Mouse (Mus musculus) limb, embryonic 11.5 days (tissue): ENCODE data around the gene Olfr1336. TPM values are rescaled to one million over a fixed set of nuclear protein-coding genes. Genes with fewer than 3 reads are reported as not detected.
A peak's percentile ranks its signal among the peaks of the same experiment; 100 is the strongest.
"Not testable (repeated sequence)": the region's sequence is repeated elsewhere in the genome, so short reads cannot be mapped to it uniquely, and the experiment has no call there.

Experiments
- ATAC-seq: fragments of 200-750 bp; cut with Nextera tagmentation; 2 replicates; pipeline ENCODE4 v1.8.0; 2017; ENCODE audit warnings: low read depth; ENCODE audit not compliant: insufficient number of reproducible peaks, low FRiP score, low TSS enrichment
- DNase-seq: peaks from one replicate; pipeline ENCODE4 v3.0.0-alpha.2; 2015; ENCODE audit warnings: low spot score
- H3K27ac ChIP-seq: fragments of 300-500 bp; sonication (generic); replicated peaks from 2 replicates; pipeline ENCODE4 v1.5.1; 2014; ENCODE audit warnings: low read depth, mild to moderate bottlenecking, low read length
- H3K27me3 ChIP-seq: fragments of 300-500 bp; sonication (generic); 2 replicates; pipeline ENCODE4 v1.6.1; 2014; ENCODE audit warnings: mild to moderate bottlenecking, low read length, mixed read lengths; ENCODE audit not compliant: control insufficient read depth, insufficient read depth
- H3K36me3 ChIP-seq: fragments of 300-500 bp; sonication (generic); 2 replicates; pipeline ENCODE4 v1.6.1; 2014; ENCODE audit warnings: mild to moderate bottlenecking, low read length, moderate library complexity, mixed read lengths; ENCODE audit not compliant: control insufficient read depth, insufficient read depth
- H3K4me1 ChIP-seq: fragments of 300-500 bp; sonication (generic); 2 replicates; pipeline ENCODE4 v1.6.1; 2014; ENCODE audit warnings: low read length, mixed read lengths; ENCODE audit not compliant: control insufficient read depth, insufficient read depth
- H3K4me2 ChIP-seq: fragments of 300-500 bp; sonication (generic); 2 replicates; pipeline ENCODE4 v1.6.1; 2014; ENCODE audit warnings: low read depth, mild to moderate bottlenecking, moderate library complexity; ENCODE audit not compliant: severe bottlenecking
- H3K4me3 ChIP-seq: fragments of 300-500 bp; sonication (generic); 2 replicates; pipeline ENCODE4 v1.5.1; 2014; ENCODE audit warnings: low read depth, low read length
- H3K9ac ChIP-seq: fragments of 300-500 bp; sonication (generic); 2 replicates; pipeline ENCODE4 v1.6.1; 2014; ENCODE audit warnings: mild to moderate bottlenecking, low read length
- H3K9me3 ChIP-seq: fragments of 300-500 bp; sonication (generic); 2 replicates; pipeline ENCODE4 v1.6.1; 2016; ENCODE audit warnings: low read length; ENCODE audit not compliant: control insufficient read depth
- WGBS: fragments of 180-500 bp; shearing (Covaris S2); extraction: QIAGEN DNeasy Blood & Tissue Kit; methylation state at CpG from one replicate; pipeline ENCODE4 v1.1.7; 2014; 5-methylcytosine and 5-hydroxymethylcytosine counted together
- polyA plus RNA-seq: library from polyadenylated mRNA; unstranded; fragments of >200 nt; fragmentation: Nextera tagmentation; extraction: Ambion mirVana; gene quantifications from 2 replicates; pipeline ENCODE4 v1.2.1, GENCODE M21; 2014

Gene Olfr1336
- polyA plus RNA-seq, 1 experiment from 2014 or later, result not detected

DNA sequence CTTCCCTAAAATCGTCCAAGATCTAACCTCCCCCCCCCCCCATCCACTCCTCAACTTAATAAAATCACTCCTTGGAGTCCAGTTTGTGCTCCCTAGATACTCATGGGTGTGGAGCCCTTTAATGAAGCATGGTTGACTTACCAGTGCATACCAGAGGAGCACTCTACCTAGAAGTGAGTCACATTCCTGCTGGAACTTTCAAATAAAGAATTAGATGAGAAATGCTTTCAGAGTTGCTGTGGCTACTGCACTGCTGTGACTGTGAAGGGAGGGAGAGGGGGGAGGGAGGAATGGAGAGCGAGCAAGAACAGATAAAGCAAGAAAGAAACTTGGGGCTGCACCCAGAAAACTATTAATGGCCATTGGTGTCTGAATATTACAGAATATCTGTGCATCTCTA is 14.8 kb upstream of the Olfr1336 start:
- Histone ChIP-seq H3K4me2 (no peak overlapping the region), H3K4me1 (no peaks in the 10 kb centered on the region), H3K27ac (no peak overlapping the region), H3K36me3 (no peaks in the 10 kb centered on the region), H3K9me3 (peaks cover 4% of the 10 kb centered on the region; the same call in 1 of the 2 replicates), H3K27me3 (no peaks in the 10 kb centered on the region), H3K9ac (no peak overlapping the region), H3K4me3 (no peak overlapping the region)
- ATAC-seq (no peak), DNase-seq (no peak)
- WGBS, result 69% methylated on average over 2 of the region's 2 CpGs

- H3K9me3 ChIP-seq, result peaks cover 2% of the 10 kb centered on the region
- H3K36me3 ChIP-seq, result no peaks in the 10 kb centered on the region
- H3K4me3 ChIP-seq, result no peak overlapping the region
- H3K27ac ChIP-seq, result no peak overlapping the region
- H3K27me3 ChIP-seq, result no peaks in the 10 kb centered on the region
- no peaks in the 10 kb centered on the region for H3K4me1 ChIP-seq
- DNase-seq (no peak), ATAC-seq (no peak)
- H3K9ac ChIP-seq, result no peak overlapping the region
- WGBS, result 88% methylated on average over 5 of the region's 5 CpGs
- no peak overlapping the region for H3K4me2 ChIP-seq
Measured at GRCm38 (mm10) chr7:6447771-6448170, 8.2 kb upstream of the Olfr1336 start.

- H3K36me3 ChIP-seq, result no peaks in the 10 kb centered on the region
Measured at GRCm38 (mm10) chr7:6456399-6456798, 431 bp downstream of the Olfr1336 start.

GRCm38 (mm10) chr7:6466951-6467350 is 11.0 kb downstream of the Olfr1336 start, which contains the start of gene Olfr1346:
Gene Olfr1346, plus strand, starts transcription at chr7:6467101.
- ATAC-seq, result no peak
- Histone ChIP-seq H3K4me1 (no peaks in the 10 kb centered on the region), H3K27ac (no peak within 1 kb of the TSS)

More at GRCm38 (mm10) chr7:6456399-6456798, 431 bp downstream of the Olfr1336 start:
- Histone ChIP-seq H3K27ac (no peak overlapping the region), H3K9me3 (no peaks in the 10 kb centered on the region; the same call in 1 of the 2 replicates), H3K4me2 (no peak overlapping the region), H3K4me1 (no peaks in the 10 kb centered on the region), H3K9ac (no peak overlapping the region), H3K4me3 (no peak overlapping the region), H3K27me3 (no peaks in the 10 kb centered on the region)
- ATAC-seq, result no peak
- 54% methylated on average over 3 of the region's 3 CpGs for whole genome bisulfite sequencing
- DNase-seq, result peak; percentile 30

GRCm38 (mm10) chr7:6477633-6478032 is 21.7 kb downstream of the Olfr1336 start:
- WGBS, result 81% methylated on average over 2 of the region's 2 CpGs
- not testable (repeated sequence) for H3K36me3 ChIP-seq, H3K27ac ChIP-seq, H3K4me1 ChIP-seq, H3K9me3 ChIP-seq, H3K9ac ChIP-seq, H3K4me2 ChIP-seq, ATAC-seq, H3K4me3 ChIP-seq, H3K27me3 ChIP-seq, DNase-seq

More at GRCm38 (mm10) chr7:6466951-6467350, 11.0 kb downstream of the Olfr1336 start, which contains the start of gene Olfr1346:
- no peaks in the 10 kb centered on the region for H3K36me3 ChIP-seq
- no peaks in the 10 kb centered on the region for H3K9me3 ChIP-seq
- no peak within 1 kb of the TSS for H3K4me3 ChIP-seq
- no peak within 1 kb of the TSS for H3K9ac ChIP-seq
- H3K4me2 ChIP-seq, result no peak within 1 kb of the TSS
- no peaks in the 10 kb centered on the region for H3K27me3 ChIP-seq
- no peak for DNase-seq

- DNase-seq (no peak), ATAC-seq (no peak)
- no peaks in the 10 kb centered on the region for H3K27me3 ChIP-seq
- H3K4me3 ChIP-seq, result no peak within 1 kb of the TSS
- H3K4me2 ChIP-seq, result no peak within 1 kb of the TSS
- H3K27ac ChIP-seq, result no peak within 1 kb of the TSS
- H3K4me1 ChIP-seq, result no peaks in the 10 kb centered on the region
- H3K9me3 ChIP-seq, result no peaks in the 10 kb centered on the region
- 40% methylated on average over 2 of the region's 2 CpGs for WGBS
- H3K9ac ChIP-seq, result no peak within 1 kb of the TSS
- H3K36me3 ChIP-seq, result no peaks in the 10 kb centered on the region
Measured at GRCm38 (mm10) chr7:6486841-6487240, 30.9 kb downstream of the Olfr1336 start, which contains the start of gene Olfr5. Gene Olfr5, minus strand, starts transcription at chr7:6486941.

GRCm38 (mm10) chr7:6499655-6500054 is 43.7 kb downstream of the Olfr1336 start, which contains the start of gene Olfr1347:
Gene Olfr1347, minus strand, starts transcription at chr7:6499755.
- WGBS, result 49% methylated on average over 1 of the region's 1 CpGs
- Histone ChIP-seq H3K36me3 (no peaks in the 10 kb centered on the region), H3K9ac (no peak within 1 kb of the TSS), H3K4me2 (no peak within 1 kb of the TSS), H3K4me1 (no peaks in the 10 kb centered on the region), H3K9me3 (0 out of 2 replicates have a peak, but pooled peaks cover 2% of the 10 kb centered on the region), H3K4me3 (no peak within 1 kb of the TSS), H3K27ac (no peak within 1 kb of the TSS), H3K27me3 (no peaks in the 10 kb centered on the region)
- DNase-seq (no peak), ATAC-seq (no peak)

- H3K36me3 ChIP-seq, result no peaks in the 10 kb centered on the region
- no peak within 1 kb of the TSS for H3K4me3 ChIP-seq
- WGBS, result 96% methylated on average over 1 of the region's 1 CpGs
- ATAC-seq (no peak), DNase-seq (no peak)
- H3K4me1 ChIP-seq, result no peaks in the 10 kb centered on the region
- no peaks in the 10 kb centered on the region for H3K27me3 ChIP-seq
- no peak within 1 kb of the TSS for H3K4me2 ChIP-seq
- no peak within 1 kb of the TSS for H3K9ac ChIP-seq
- H3K9me3 ChIP-seq, result no peaks in the 10 kb centered on the region
- H3K27ac ChIP-seq, result no peak within 1 kb of the TSS
Measured at GRCm38 (mm10) chr7:6508648-6509047, 52.7 kb downstream of the Olfr1336 start, which contains the start of gene Olfr1348. Gene Olfr1348, minus strand, starts transcription at chr7:6508748.
